Mouse (Mus musculus): Measurements from ENCODE around the gene Krt25.

GRCm38 (mm10) chr11:99272721-99273120 lies 50.0 kb downstream of the Krt25 start:
- TF ChIP-seq CTCF (conservative IDR thresholded peaks at IDR 0.05 in 1 of 2, IDR thresholded peaks at IDR 0.05 in 1 of 2; ENCODE audit: low read depth in 2 of 2, low read length in 2 of 2) = no peak
- no peak for TF ChIP-seq JUND (conservative IDR thresholded peaks at IDR 0.05; ENCODE audit: low read depth, low read length)
- TF ChIP-seq ELF1 (IDR thresholded peaks at IDR 0.05; ENCODE audit: low read depth, low read length) = no peak
- TF ChIP-seq EP300 (IDR thresholded peaks at IDR 0.05; ENCODE audit: low read length) = no peak
- TF ChIP-seq ZC3H11A (IDR thresholded peaks at IDR 0.05; ENCODE audit: low read depth, low read length) = no peak
- TF ChIP-seq POLR2A (IDR thresholded peaks at IDR 0.05; ENCODE audit: low read depth, low read length) = no peak

Measured in CH12.LX (cell line).